Mouse (Mus musculus) lung, postnatal 0 days (tissue): ENCODE data around the gene Pm20d1. TPM values are rescaled to one million over a fixed set of nuclear protein-coding genes. Genes with fewer than 3 reads are reported as not detected.

ENCODE experiments used
- ATAC-seq: fragments of 200-750 bp; cut with Nextera tagmentation; 2 replicates; pipeline ENCODE4 v1.8.0; 2017; ENCODE audit warnings: moderate library complexity
- DNase-seq: peaks from one replicate; pipeline ENCODE4 v3.0.0-alpha.2; 2016; ENCODE audit warnings: low spot score
- H3K27ac ChIP-seq: fragments of 300-500 bp; sonication (generic); 2 replicates; pipeline ENCODE4 v1.5.1; 2014; ENCODE audit warnings: antibody characterized with exemption, mild to moderate bottlenecking, low read length, mixed read lengths
- H3K27me3 ChIP-seq: fragments of 300-500 bp; sonication (generic); replicated peaks from 2 replicates; pipeline ENCODE4 v1.6.1; 2014; ENCODE audit warnings: low read length, mixed read lengths; ENCODE audit not compliant: insufficient read depth
- H3K36me3 ChIP-seq: fragments of 300-500 bp; sonication (generic); 2 replicates; pipeline ENCODE4 v1.6.1; 2014; ENCODE audit warnings: low read length, mixed read lengths; ENCODE audit not compliant: insufficient read depth
- H3K4me1 ChIP-seq: fragments of 300-500 bp; sonication (generic); 2 replicates; pipeline ENCODE4 v1.6.1; 2014; ENCODE audit warnings: antibody characterized with exemption, low read depth, low read length, mixed read lengths; ENCODE audit not compliant: insufficient read depth
- H3K4me2 ChIP-seq: fragments of 300-500 bp; sonication (generic); replicated peaks from 2 replicates; pipeline ENCODE4 v1.6.1; 2014; ENCODE audit warnings: low read depth, mild to moderate bottlenecking, low read length, moderate library complexity, mixed read lengths
- H3K4me3 ChIP-seq: fragments of 300-500 bp; sonication (generic); 2 replicates; pipeline ENCODE4 v1.5.1; 2014; ENCODE audit warnings: low read depth, low read length
- H3K9ac ChIP-seq: fragments of 300-500 bp; sonication (generic); replicated peaks from 2 replicates; pipeline ENCODE4 v1.6.1; 2014; ENCODE audit warnings: low read depth, mild to moderate bottlenecking
- H3K9me3 ChIP-seq: fragments of 300-500 bp; sonication (generic); 2 replicates; pipeline ENCODE4 v1.6.1; 2016; ENCODE audit warnings: low read length, mixed read lengths
- CTCF ChIP-seq: IDR thresholded peaks from 2 replicates; pipeline ENCODE4 v1.5.1; 2016; ENCODE audit warnings: antibody characterized with exemption, mild to moderate bottlenecking
- EP300 ChIP-seq: IDR thresholded peaks from 2 replicates; pipeline ENCODE4 v1.6.1; 2016; ENCODE audit warnings: antibody characterized with exemption, mild to moderate bottlenecking, control low read depth
- WGBS: fragments of 180-500 bp; shearing (Covaris S2); extraction: QIAGEN DNeasy Blood & Tissue Kit; methylation state at CpG from one replicate; pipeline ENCODE4 v1.1.7; 2014; 5-methylcytosine and 5-hydroxymethylcytosine counted together
- polyA plus RNA-seq: library from polyadenylated mRNA; unstranded; fragments of >200 nt; fragmentation: Nextera tagmentation; extraction: Ambion mirVana; gene quantifications from 2 replicates; pipeline ENCODE4 v1.2.1, GENCODE M21; 2015

Gene Pm20d1
- polyA plus RNA-seq, 1 experiment from 2014 or later, result 1.6 TPM

- Histone ChIP-seq H3K4me2 (no peak overlapping the region), H3K9me3 (no peaks in the 10 kb centered on the region), H3K4me1 (no peaks in the 10 kb centered on the region), H3K27ac (no peak overlapping the region), H3K9ac (no peak overlapping the region), H3K36me3 (peaks cover 20% of the 10 kb centered on the region; the same call in 1 of the 2 replicates), H3K4me3 (no peak overlapping the region), H3K27me3 (no peaks in the 10 kb centered on the region)
- TF ChIP-seq EP300 (no peak), CTCF (no peak)
- ATAC-seq (no peak), DNase-seq (no peak)
- WGBS, result 84% methylated on average over 8 of the region's 8 CpGs
Measured at GRCm38 (mm10) chr1:131844883-131845282, 47.7 kb downstream of the Pm20d1 start.

DNA sequence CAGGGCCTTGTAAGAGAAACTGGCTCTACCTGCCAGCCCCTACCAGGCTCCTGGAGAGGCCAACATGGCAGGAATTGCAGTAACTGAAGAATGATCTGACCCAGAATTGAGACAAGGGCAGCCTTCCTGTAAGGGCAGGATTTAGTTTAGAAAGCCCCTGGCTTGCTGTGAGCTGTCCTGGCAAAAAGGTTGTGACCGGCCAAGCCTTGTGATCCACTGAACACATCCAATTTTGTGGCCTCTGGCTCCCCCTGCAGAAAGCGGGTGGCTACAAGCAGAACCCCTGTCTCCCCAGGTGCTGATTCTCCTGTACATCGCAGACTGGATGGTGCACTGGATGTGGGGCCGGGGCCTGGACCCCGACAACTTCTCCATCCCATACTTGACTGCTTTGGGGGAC is 49.1 kb downstream of the Pm20d1 start:
- DNase-seq (peak; percentile 31), ATAC-seq (peak; percentile 35; the same call in 1 of the 2 replicates)
- TF ChIP-seq EP300 (no peak), CTCF (peak; percentile 67)
- WGBS, result 77% methylated on average over 5 of the region's 5 CpGs
- Histone ChIP-seq H3K27ac (no peak overlapping the region), H3K9me3 (no peaks in the 10 kb centered on the region), H3K27me3 (no peaks in the 10 kb centered on the region), H3K4me2 (no peak overlapping the region), H3K9ac (no peak overlapping the region), H3K4me3 (no peak overlapping the region), H3K4me1 (no peaks in the 10 kb centered on the region), H3K36me3 (peaks cover 17% of the 10 kb centered on the region; the same call in 1 of the 2 replicates)

DNA sequence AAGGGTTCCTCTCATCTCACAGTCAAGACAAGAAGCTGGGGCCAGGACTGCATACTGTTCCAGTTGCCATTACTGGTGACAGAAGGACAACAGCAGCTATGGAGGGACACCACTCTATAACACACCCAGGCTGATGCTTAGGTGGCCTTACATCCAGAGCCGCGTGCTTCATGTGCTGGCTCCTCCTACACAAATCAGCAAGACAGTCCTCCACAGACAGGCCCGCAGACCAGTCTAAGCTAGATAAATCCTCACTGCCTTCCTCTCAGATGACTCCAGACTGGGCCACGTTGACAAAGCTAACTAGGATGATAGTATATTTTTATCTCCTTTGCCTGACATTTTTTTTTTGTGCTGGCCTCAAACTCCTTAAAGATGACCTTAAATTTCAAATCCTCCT is 64.6 kb downstream of the Pm20d1 start:
- Histone ChIP-seq H3K4me3 (no peak overlapping the region), H3K9ac (no peak overlapping the region), H3K4me1 (no peaks in the 10 kb centered on the region), H3K4me2 (no peak overlapping the region), H3K27ac (no peak overlapping the region), H3K36me3 (no peaks in the 10 kb centered on the region), H3K9me3 (no peaks in the 10 kb centered on the region), H3K27me3 (no peaks in the 10 kb centered on the region)
- TF ChIP-seq CTCF (no peak), EP300 (no peak)
- no peak for ATAC-seq
- no peak for DNase-seq
- WGBS, result 73% methylated on average over 4 of the region's 4 CpGs

GRCm38 (mm10) chr1:131865596-131865995 is 68.4 kb downstream of the Pm20d1 start:
- WGBS, result 75% methylated on average over 5 of the region's 5 CpGs
- Histone ChIP-seq H3K4me3 (no peak overlapping the region), H3K4me2 (no peak overlapping the region), H3K4me1 (0 out of 2 replicates have a peak, but pooled peaks cover 4% of the 10 kb centered on the region), H3K9me3 (no peaks in the 10 kb centered on the region), H3K9ac (no peak overlapping the region), H3K27me3 (no peaks in the 10 kb centered on the region), H3K27ac (no peak overlapping the region), H3K36me3 (no peaks in the 10 kb centered on the region)
- DNase-seq, result no peak
- no peak for ATAC-seq
- TF ChIP-seq CTCF (no peak), EP300 (no peak)

DNA sequence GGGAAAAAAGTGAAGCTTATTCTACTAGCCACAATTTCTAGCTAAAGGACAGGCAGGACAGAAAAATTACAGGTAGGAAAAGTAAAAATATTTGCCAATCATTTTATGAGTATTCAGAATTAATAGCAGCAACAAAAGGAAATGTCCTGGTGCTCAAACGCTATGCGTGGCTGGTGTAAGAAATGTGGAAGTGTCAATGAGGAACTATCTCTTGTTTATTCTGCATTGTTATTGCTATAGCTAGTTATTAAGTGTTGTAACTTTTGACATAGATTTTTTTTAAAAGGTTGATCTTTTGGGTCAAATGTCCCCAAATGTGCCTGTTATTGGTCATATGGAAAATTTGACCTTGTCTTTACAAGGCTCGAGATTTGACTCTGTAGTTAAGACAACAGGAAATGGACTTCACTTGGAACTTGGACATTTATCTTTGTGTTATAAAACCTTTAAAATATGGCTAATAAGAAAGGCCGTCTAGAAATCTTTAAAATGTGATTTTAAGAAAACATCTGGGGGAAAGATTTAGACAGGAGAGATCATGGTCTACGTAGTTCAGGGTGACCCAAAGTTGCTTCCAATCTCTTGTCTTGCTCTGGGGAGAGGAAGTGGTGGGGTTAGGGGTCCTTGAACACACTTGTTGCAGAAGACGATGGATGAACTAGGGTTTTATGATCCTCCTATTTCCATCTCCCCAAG is 69.3 kb downstream of the Pm20d1 start:
- H3K27me3 ChIP-seq, result no peaks in the 10 kb centered on the region
- 0 out of 2 replicates have a peak, but pooled peaks cover 4% of the 10 kb centered on the region for H3K4me1 ChIP-seq
- DNase-seq (peak; percentile 30), ATAC-seq (no peak)
- no peak overlapping the region for H3K4me2 ChIP-seq
- H3K27ac ChIP-seq, result no peak overlapping the region
- TF ChIP-seq CTCF (no peak), EP300 (no peak)
- H3K36me3 ChIP-seq, result no peaks in the 10 kb centered on the region
- WGBS, result 64% methylated on average over 6 of the region's 6 CpGs
- no peak overlapping the region for H3K9ac ChIP-seq
- no peaks in the 10 kb centered on the region for H3K9me3 ChIP-seq
- no peak overlapping the region; the same call in 1 of the 2 replicates for H3K4me3 ChIP-seq

DNA sequence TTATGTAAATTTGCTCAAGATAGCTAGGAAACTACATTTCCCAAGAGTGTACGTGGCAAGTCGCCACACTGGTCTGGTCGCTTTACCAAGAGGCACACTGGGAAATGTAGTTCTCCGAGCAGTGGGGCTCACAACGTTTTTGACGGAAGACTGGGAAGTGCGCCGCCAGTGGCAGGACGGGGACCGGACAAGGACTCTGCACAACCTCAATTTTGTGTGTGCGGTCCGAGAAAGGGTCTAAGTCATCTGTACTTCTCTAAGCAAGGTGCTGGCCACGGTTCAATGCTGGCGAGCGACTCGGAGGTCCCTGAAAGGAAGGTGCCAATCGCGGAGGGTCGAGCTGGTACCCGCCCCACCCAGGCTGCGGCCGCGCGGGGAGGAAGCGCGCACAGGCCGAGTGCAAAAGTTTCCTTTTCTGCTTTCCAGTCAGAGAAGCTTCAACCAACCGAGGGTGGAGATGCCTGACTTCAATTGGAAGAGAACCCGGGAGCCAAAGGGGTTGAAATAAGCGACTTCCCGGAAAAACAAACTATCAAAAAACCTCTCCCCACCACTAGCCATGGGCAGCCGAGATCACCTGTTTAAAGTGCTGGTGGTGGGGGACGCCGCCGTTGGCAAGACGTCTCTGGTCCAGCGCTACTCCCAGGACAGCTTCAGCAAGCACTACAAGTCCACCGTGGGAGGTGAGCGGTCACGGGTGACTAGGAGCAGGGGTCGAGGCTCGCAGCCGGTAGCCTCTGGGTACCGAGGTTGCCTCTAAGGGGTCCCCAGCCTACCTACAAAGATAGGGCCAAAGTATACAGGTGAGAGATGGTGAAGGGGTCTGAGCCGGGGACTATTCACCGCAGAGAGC is 70.1 kb downstream of the Pm20d1 start, which contains the start of gene Rab29:
Rab29 (plus strand) TSS at position 132 of the 853 bp plus-strand sequence.
- DNase-seq (peak; percentile 98), ATAC-seq (peak; percentile 98)
- TF ChIP-seq CTCF (peak; percentile 95), EP300 (no peak)
- Histone ChIP-seq H3K4me3 (peak within 1 kb of the TSS; percentile 60), H3K4me1 (0 out of 2 replicates have a peak, but pooled peaks cover 4% of the 10 kb centered on the region), H3K27ac (peak within 1 kb of the TSS; percentile 22; the same call in 1 of the 2 replicates), H3K4me2 (peak within 1 kb of the TSS; percentile 90), H3K9ac (peak within 1 kb of the TSS; percentile 46), H3K36me3 (no peaks in the 10 kb centered on the region), H3K9me3 (no peaks in the 10 kb centered on the region), H3K27me3 (no peaks in the 10 kb centered on the region)
- under 1% methylated on average over 46 of the region's 46 CpGs for WGBS
